Mouse (Mus musculus) embryonic fibroblast, embryonic 13.5 days (primary cell): ENCODE data around the gene Tmem52b.

Experiments
- CTCF ChIP-seq: IDR thresholded peaks from 2 replicates; pipeline ENCODE4 v1.5.1; 2011; ENCODE audit warnings: mild to moderate bottlenecking, control low read depth, low read length, moderate library complexity, borderline replicate concordance; ENCODE audit not compliant: insufficient read depth
- POLR2A ChIP-seq: IDR thresholded peaks from 2 replicates; pipeline ENCODE4 v1.6.1; 2011; ENCODE audit warnings: low read depth, mild to moderate bottlenecking, control low read depth, low read length, moderate library complexity

DNA sequence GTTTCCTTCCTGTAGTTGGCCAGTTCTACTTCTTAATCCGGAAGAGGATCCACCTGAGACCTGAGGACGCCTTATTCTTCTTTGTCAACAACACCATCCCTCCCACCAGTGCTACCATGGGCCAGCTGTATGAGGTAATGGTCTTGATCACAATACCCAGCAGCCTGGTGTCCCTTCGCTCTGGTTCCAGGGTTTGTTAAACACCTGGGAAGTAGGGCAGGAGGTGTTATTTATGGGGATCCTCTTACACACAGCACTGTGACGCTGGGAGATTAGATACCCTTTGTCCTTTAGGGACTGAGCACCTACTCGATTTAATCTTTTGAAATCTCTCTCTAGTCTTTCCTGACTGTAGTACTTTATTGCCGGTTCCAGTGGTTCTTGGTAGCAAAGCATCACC lies 26.2 kb downstream of the Tmem52b start:
- TF ChIP-seq POLR2A (no peak), CTCF (no peak)
